Mouse (Mus musculus): ENCODE results near the gene Tmem200b. TPM values are rescaled to one million over a fixed set of nuclear protein-coding genes. Genes with fewer than 3 reads are reported as not detected.
A peak's percentile ranks its signal among the peaks of the same experiment; 100 is the strongest.

Tmem200b gene
- polyA plus RNA-seq, 1 experiment from 2014 or later: 1.3 TPM

GRCm38 (mm10) chr4:131875242-131875641 is 46.3 kb upstream of the Tmem200b start:
- Histone ChIP-seq H3K27ac (ENCODE audit: low read length) (peak overlapping the region; percentile 100; the same call in 1 of the 2 replicates), H3K4me1 (ENCODE audit: insufficient read depth, low read depth, low read length) (peaks cover 12% of the 10 kb centered on the region; the same call in 1 of the 2 replicates), H3K9me3 (ENCODE audit: low read length) (no peaks in the 10 kb centered on the region), H3K9ac (replicated peaks; ENCODE audit: low read depth) (0 out of 2 replicates have a peak overlapping the region, but pooled peaks have one; percentile 100), H3K4me3 (ENCODE audit: low read depth, low read length) (peak overlapping the region; percentile 100; the same call in 1 of the 2 replicates), H3K4me2 (replicated peaks; ENCODE audit: low read depth, low read length) (peak overlapping the region; percentile 83), H3K27me3 (replicated peaks; ENCODE audit: insufficient read depth, low read length) (no peaks in the 10 kb centered on the region), H3K36me3 (ENCODE audit: insufficient read depth, low read length) (no peaks in the 10 kb centered on the region)
- DNase-seq (ENCODE audit: low spot score): no peak
- 24% methylated on average over 3 of the region's 3 CpGs for WGBS
- TF ChIP-seq EP300 (IDR thresholded peaks at IDR 0.05) (no peak), CTCF (IDR thresholded peaks at IDR 0.05) (no peak)
- ATAC-seq: no peak

- WGBS: 38% methylated on average over 2 of the region's 2 CpGs
- ATAC-seq: no peak
- H3K36me3 ChIP-seq (ENCODE audit: insufficient read depth, low read length): no peaks in the 10 kb centered on the region
- TF ChIP-seq CTCF (IDR thresholded peaks at IDR 0.05) (no peak), EP300 (IDR thresholded peaks at IDR 0.05) (peak; percentile 43; the same call in 1 of the 2 replicates)
- 0 out of 2 replicates have a peak overlapping the region, but pooled peaks have one; percentile 2 for H3K27ac ChIP-seq (ENCODE audit: low read length)
- no peak overlapping the region for H3K4me2 ChIP-seq (replicated peaks; ENCODE audit: low read depth, low read length)
- H3K4me3 ChIP-seq (ENCODE audit: low read depth, low read length): no peak overlapping the region
- peaks cover 12% of the 10 kb centered on the region; the same call in 1 of the 2 replicates for H3K4me1 ChIP-seq (ENCODE audit: insufficient read depth, low read depth, low read length)
- no peaks in the 10 kb centered on the region for H3K27me3 ChIP-seq (replicated peaks; ENCODE audit: insufficient read depth, low read length)
- peak; percentile 62 for DNase-seq (ENCODE audit: low spot score)
- no peak overlapping the region for H3K9ac ChIP-seq (replicated peaks; ENCODE audit: low read depth)
- H3K9me3 ChIP-seq (ENCODE audit: low read length): no peaks in the 10 kb centered on the region
Measured at GRCm38 (mm10) chr4:131876836-131877235, 44.7 kb upstream of the Tmem200b start.

GRCm38 (mm10) chr4:131879692-131880091 is 41.9 kb upstream of the Tmem200b start:
- H3K9me3 ChIP-seq (ENCODE audit: low read length): no peaks in the 10 kb centered on the region
- ATAC-seq (no peak), DNase-seq (ENCODE audit: low spot score) (no peak)
- peaks cover 12% of the 10 kb centered on the region; the same call in 1 of the 2 replicates for H3K4me1 ChIP-seq (ENCODE audit: insufficient read depth, low read depth, low read length)
- 80% methylated on average over 1 of the region's 1 CpGs for WGBS
- no peak overlapping the region for H3K4me2 ChIP-seq (replicated peaks; ENCODE audit: low read depth, low read length)
- H3K27me3 ChIP-seq (replicated peaks; ENCODE audit: insufficient read depth, low read length): no peaks in the 10 kb centered on the region
- TF ChIP-seq EP300 (IDR thresholded peaks at IDR 0.05) (no peak), CTCF (IDR thresholded peaks at IDR 0.05) (no peak)
- no peaks in the 10 kb centered on the region for H3K36me3 ChIP-seq (ENCODE audit: insufficient read depth, low read length)
- no peak overlapping the region for H3K27ac ChIP-seq (ENCODE audit: low read length)
- no peak overlapping the region for H3K9ac ChIP-seq (replicated peaks; ENCODE audit: low read depth)
- H3K4me3 ChIP-seq (ENCODE audit: low read depth, low read length): no peak overlapping the region

GRCm38 (mm10) chr4:131881306-131881705 is 40.3 kb upstream of the Tmem200b start:
- H3K4me2 ChIP-seq (replicated peaks; ENCODE audit: low read depth, low read length): no peak overlapping the region
- H3K9me3 ChIP-seq (ENCODE audit: low read length): no peaks in the 10 kb centered on the region
- no peak overlapping the region for H3K4me3 ChIP-seq (ENCODE audit: low read depth, low read length)
- ATAC-seq (no peak), DNase-seq (ENCODE audit: low spot score) (no peak)
- H3K9ac ChIP-seq (replicated peaks; ENCODE audit: low read depth): no peak overlapping the region
- 61% methylated on average over 7 of the region's 7 CpGs for WGBS
- no peak for TF ChIP-seq EP300 (IDR thresholded peaks at IDR 0.05)
- no peak for TF ChIP-seq CTCF (IDR thresholded peaks at IDR 0.05)
- H3K36me3 ChIP-seq (ENCODE audit: insufficient read depth, low read length): no peaks in the 10 kb centered on the region
- peaks cover 11% of the 10 kb centered on the region; the same call in 1 of the 2 replicates for H3K4me1 ChIP-seq (ENCODE audit: insufficient read depth, low read depth, low read length)
- H3K27me3 ChIP-seq (replicated peaks; ENCODE audit: insufficient read depth, low read length): no peaks in the 10 kb centered on the region
- no peak overlapping the region for H3K27ac ChIP-seq (ENCODE audit: low read length)

GRCm38 (mm10) chr4:131883571-131883970 is 38.0 kb upstream of the Tmem200b start:
- WGBS: 35% methylated on average over 6 of the region's 6 CpGs
- no peak for DNase-seq (ENCODE audit: low spot score)
- H3K4me3 ChIP-seq (ENCODE audit: low read depth, low read length): no peak overlapping the region
- no peaks in the 10 kb centered on the region for H3K36me3 ChIP-seq (ENCODE audit: insufficient read depth, low read length)
- no peak overlapping the region for H3K4me2 ChIP-seq (replicated peaks; ENCODE audit: low read depth, low read length)
- H3K27me3 ChIP-seq (replicated peaks; ENCODE audit: insufficient read depth, low read length): no peaks in the 10 kb centered on the region
- H3K4me1 ChIP-seq (ENCODE audit: insufficient read depth, low read depth, low read length): peaks cover 6% of the 10 kb centered on the region; the same call in 1 of the 2 replicates
- H3K9ac ChIP-seq (replicated peaks; ENCODE audit: low read depth): no peak overlapping the region
- no peak overlapping the region; the same call in 1 of the 2 replicates for H3K27ac ChIP-seq (ENCODE audit: low read length)
- no peak for ATAC-seq
- TF ChIP-seq EP300 (IDR thresholded peaks at IDR 0.05) (no peak), CTCF (IDR thresholded peaks at IDR 0.05) (no peak)
- no peaks in the 10 kb centered on the region for H3K9me3 ChIP-seq (ENCODE audit: low read length)

- ATAC-seq: no peak
- no peaks in the 10 kb centered on the region; the same call in 1 of the 2 replicates for H3K4me1 ChIP-seq (ENCODE audit: insufficient read depth, low read depth, low read length)
- H3K4me3 ChIP-seq (ENCODE audit: low read depth, low read length): no peak overlapping the region
- no peaks in the 10 kb centered on the region for H3K27me3 ChIP-seq (replicated peaks; ENCODE audit: insufficient read depth, low read length)
- TF ChIP-seq CTCF (IDR thresholded peaks at IDR 0.05) (no peak), EP300 (IDR thresholded peaks at IDR 0.05) (no peak)
- H3K9me3 ChIP-seq (ENCODE audit: low read length): no peaks in the 10 kb centered on the region
- H3K27ac ChIP-seq (ENCODE audit: low read length): no peak overlapping the region
- no peaks in the 10 kb centered on the region for H3K36me3 ChIP-seq (ENCODE audit: insufficient read depth, low read length)
- no peak for DNase-seq (ENCODE audit: low spot score)
- 63% methylated on average over 6 of the region's 6 CpGs for WGBS
- H3K9ac ChIP-seq (replicated peaks; ENCODE audit: low read depth): no peak overlapping the region
- H3K4me2 ChIP-seq (replicated peaks; ENCODE audit: low read depth, low read length): no peak overlapping the region
Measured at GRCm38 (mm10) chr4:131885376-131885775, 36.2 kb upstream of the Tmem200b start.

All from lung, postnatal 0 days (tissue).